Mouse (Mus musculus): ENCODE data around the gene Rnf208.

DNA sequence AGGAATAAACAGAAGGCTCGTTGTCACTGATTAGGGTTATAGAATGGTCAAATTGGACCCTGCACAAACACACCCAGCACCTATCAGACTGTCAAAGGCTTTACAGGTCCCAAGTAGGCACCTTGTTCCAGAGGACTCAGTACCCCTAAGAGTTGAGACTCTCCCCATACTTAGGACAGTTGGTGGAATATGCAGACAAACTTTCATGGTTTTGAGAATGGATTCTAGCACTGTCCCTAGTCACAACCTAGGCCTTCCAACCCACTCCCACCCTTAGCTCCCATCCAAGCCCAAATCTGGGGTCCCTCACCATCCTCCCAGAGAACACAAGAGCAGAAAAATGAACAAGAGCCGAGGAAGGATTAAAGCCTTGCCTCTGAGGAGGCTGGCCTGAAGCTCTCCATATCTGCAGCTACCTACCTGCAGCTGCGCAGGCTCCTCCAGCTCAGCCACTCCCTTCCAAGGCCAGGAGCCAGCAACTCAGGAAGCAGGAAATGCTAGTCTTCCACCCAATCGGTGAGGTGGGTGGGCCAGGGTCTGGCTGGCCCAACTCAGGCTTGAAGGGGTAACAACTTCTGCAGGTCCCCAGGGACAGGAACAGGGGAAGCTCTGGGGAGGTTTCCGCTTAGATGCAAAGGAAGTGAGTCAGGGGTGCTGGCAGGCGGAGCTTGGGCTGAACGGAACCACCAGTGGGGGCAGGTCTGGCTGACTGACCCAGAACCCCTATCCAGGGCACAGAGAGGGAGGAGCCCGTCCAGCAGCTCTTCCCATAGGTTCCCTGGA lies 45.7 kb upstream of the Rnf208 start, which contains the start of gene Tor4a:
- TF ChIP-seq CTCF (IDR thresholded peaks at IDR 0.05; ENCODE audit: control insufficient read depth, insufficient read depth, insufficient read length) (no peak), FOSL1 (IDR thresholded peaks at IDR 0.05; ENCODE audit: insufficient read depth, low read length, poor library complexity, severe bottlenecking) (no peak), MYOG (IDR thresholded peaks at IDR 0.05; ENCODE audit: control insufficient read depth, extremely low read depth, insufficient read length) (no peak), USF1 (IDR thresholded peaks at IDR 0.05; ENCODE audit: low read depth) (no peak), MAX (IDR thresholded peaks at IDR 0.05) (no peak)

Data from C2C12 (cell line).